Mouse (Mus musculus) G1E (cell line): ENCODE data around the gene B3glct. TPM values are rescaled to one million over a fixed set of nuclear protein-coding genes. Genes with fewer than 3 reads are reported as not detected.
A peak's percentile ranks its signal among the peaks of the same experiment; 100 is the strongest.

Experiments used
- ATAC-seq: 2 replicates; pipeline ENCODE4 v1.8.0; 2016; ENCODE audit warnings: mild to moderate bottlenecking; ENCODE audit not compliant: insufficient number of reproducible peaks, poor library complexity, low FRiP score, severe bottlenecking; ENCODE audit errors: extremely low read depth
- DNase-seq: peaks from one replicate; pipeline ENCODE4 v3.0.0; 2012; ENCODE audit warnings: low spot score
- H3K27me3 ChIP-seq: 2 replicates; pipeline ENCODE4 v1.6.1; 2012; ENCODE audit warnings: mild to moderate bottlenecking, low read length, inconsistent platforms; ENCODE audit not compliant: insufficient read depth
- H3K36me3 ChIP-seq: replicated peaks from 2 replicates; pipeline ENCODE3; 2012; ENCODE audit warnings: mild to moderate bottlenecking, inconsistent platforms
- H3K4me1 ChIP-seq: 2 replicates; pipeline ENCODE4 v1.6.1; 2012; ENCODE audit warnings: low read depth, low read length, inconsistent platforms, mixed read lengths; ENCODE audit not compliant: insufficient read depth
- H3K4me3 ChIP-seq: 2 replicates; pipeline ENCODE4 v1.5.1; 2012; ENCODE audit warnings: low read depth, mild to moderate bottlenecking, inconsistent platforms, low read length, moderate library complexity, mixed read lengths
- H3K9me3 ChIP-seq: replicated peaks from 2 replicates; pipeline ENCODE4 v1.6.1; 2012; ENCODE audit warnings: inconsistent platforms
- CTCF ChIP-seq: IDR thresholded peaks from 2 replicates; pipeline ENCODE4 v1.5.1; 2012; ENCODE audit warnings: low read depth, low read length, inconsistent platforms, mixed read lengths
- GATA1 ChIP-seq: IDR thresholded peaks from 2 replicates; pipeline ENCODE4 v1.6.1; 2012; ENCODE audit warnings: borderline replicate concordance, low read length, inconsistent platforms, mixed read lengths
- GATA2 ChIP-seq: IDR thresholded peaks from 2 replicates; pipeline ENCODE4 v1.6.1; 2012; ENCODE audit warnings: low read depth, low read length, inconsistent platforms, borderline replicate concordance
- POLR2AphosphoS5 ChIP-seq: IDR thresholded peaks from 2 replicates; pipeline ENCODE4 v1.6.1; 2012; ENCODE audit warnings: low read depth, low read length, inconsistent platforms; ENCODE audit not compliant: insufficient replicate concordance
- TAL1 ChIP-seq: conservative IDR thresholded peaks from 2 replicates; pipeline ENCODE4 v1.6.1; 2012; ENCODE audit warnings: low read depth, low read length, inconsistent platforms, mixed read lengths
- polyA plus RNA-seq: library from polyadenylated mRNA; stranded (reverse); fragments of >175 nt; gene quantifications from 2 replicates; pipeline ENCODE4 v1.2.3, GENCODE M21; 2012
- total RNA-seq, 2 experiments: library from RNA; stranded (forward) in 1 of 2; stranded (reverse) in 1 of 2; fragments of 200-1000 nt in 1 of 2; fragments of >200 nt in 1 of 2; fragmentation: Nextera tagmentation in 1 of 2; gene quantifications; 2 replicates each; pipeline ENCODE4 v1.2.3; 2014 to 2017

B3glct gene
- total and polyA plus RNA-seq, 3 experiments, result 4.6 to 18.1 (median 5.2) TPM

DNA sequence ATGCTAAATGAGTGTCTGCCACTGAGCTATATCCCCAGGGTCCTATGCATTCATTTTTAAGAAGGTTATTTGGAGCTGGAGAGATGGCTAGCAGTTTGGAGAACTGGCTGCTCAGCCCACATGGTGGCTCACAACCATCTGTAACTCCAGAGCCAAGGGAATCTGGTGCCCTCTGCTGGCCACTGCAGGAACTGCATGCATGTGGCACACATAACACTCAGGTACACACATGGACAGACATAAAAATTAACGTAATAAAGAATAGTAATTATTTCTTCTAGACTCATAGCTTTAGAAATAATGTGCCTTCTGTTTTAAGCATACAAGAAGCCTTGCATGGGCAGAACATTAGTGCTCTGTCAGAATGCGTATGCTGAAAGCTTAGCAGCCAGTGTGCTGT is 102.4 kb downstream of the B3glct start:
- DNase-seq, result no peak
- H3K9me3 ChIP-seq, result peaks cover 16% of the 10 kb centered on the region

DNA sequence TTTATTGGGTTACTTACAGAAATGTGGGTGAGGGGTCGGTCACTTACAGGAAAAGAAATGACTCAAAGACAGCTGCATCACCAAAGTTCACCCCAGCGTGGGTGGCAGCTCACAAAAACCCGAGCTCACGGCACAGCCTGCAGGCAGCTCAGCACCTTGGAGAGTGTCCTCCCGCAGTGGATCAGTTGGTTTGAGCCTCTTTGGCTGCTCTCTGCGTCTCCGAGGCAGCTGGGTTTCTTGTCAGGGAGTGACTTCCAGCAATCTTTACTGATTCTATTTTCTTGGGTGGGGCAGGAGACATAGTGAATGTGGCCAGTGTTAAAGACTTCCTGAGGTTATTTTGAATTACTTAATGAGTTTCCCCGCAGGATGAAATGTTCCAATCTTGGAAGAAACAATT is 112.1 kb downstream of the B3glct start:
- H3K4me3 ChIP-seq, result no peak overlapping the region
- DNase-seq, result no peak
- no peaks in the 10 kb centered on the region for H3K4me1 ChIP-seq
- TF ChIP-seq GATA1 (no peak), CTCF (no peak), TAL1 (no peak), POLR2AphosphoS5 (no peak), GATA2 (no peak)
- peaks cover 22% of the 10 kb centered on the region for H3K9me3 ChIP-seq
- no peaks in the 10 kb centered on the region for H3K27me3 ChIP-seq
- ATAC-seq, result no peak
- H3K36me3 ChIP-seq, result no peaks in the 10 kb centered on the region

More for the DNA sequence above, 102.4 kb downstream of the B3glct start:
- no peak for ATAC-seq
- no peaks in the 10 kb centered on the region for H3K36me3 ChIP-seq
- TF ChIP-seq POLR2AphosphoS5 (no peak), CTCF (peak; percentile 58; the same call in 1 of the 2 replicates)
- H3K4me3 ChIP-seq, result no peak overlapping the region
- no peaks in the 10 kb centered on the region for H3K27me3 ChIP-seq
- H3K4me1 ChIP-seq, result no peaks in the 10 kb centered on the region

DNA sequence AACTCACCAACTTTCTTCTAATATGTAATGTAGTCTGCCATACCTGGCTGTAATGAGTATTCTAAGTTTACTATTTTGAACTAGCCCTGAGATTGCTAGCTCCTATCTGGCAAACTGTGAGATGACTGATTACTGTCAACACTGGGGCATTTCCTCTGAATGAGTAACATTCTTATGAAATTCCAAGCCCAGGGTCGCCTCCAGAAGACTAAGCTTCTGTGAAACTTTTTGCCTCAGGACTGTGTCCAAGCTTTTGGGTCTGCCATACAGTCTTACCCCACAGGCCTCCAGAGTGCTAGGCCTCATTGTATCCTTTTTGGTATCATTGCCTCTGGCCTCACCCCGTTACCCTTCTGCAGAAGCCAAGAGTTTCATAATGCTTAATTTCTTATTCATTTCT is 132.0 kb downstream of the B3glct start:
- no peaks in the 10 kb centered on the region for H3K4me1 ChIP-seq
- no peaks in the 10 kb centered on the region for H3K36me3 ChIP-seq
- H3K4me3 ChIP-seq, result no peak overlapping the region
- TF ChIP-seq POLR2AphosphoS5 (no peak), GATA1 (no peak), TAL1 (no peak), CTCF (no peak), GATA2 (no peak)
- ATAC-seq (no peak), DNase-seq (no peak)
- H3K9me3 ChIP-seq, result peaks cover 43% of the 10 kb centered on the region
- H3K27me3 ChIP-seq, result no peaks in the 10 kb centered on the region

DNA sequence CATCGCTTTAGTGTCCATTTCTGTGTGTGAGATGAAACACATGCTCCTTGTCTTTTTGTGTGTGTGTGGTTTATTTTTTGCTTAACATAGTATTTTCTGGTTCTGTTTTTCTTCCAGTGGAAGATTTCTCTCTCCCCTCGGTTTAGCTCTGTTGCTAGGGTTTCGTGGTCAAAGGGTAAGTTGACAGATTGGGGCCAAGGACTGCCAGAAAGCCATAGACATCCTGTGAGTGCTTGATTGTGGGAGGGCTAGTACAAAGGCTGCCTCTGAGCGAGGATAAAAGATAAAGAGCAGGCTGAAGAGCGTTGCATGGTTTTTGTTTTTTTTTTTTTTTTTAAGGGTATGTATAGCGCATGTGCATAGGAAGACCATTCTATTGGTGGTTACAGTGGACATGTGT is 133.8 kb downstream of the B3glct start:
- Histone ChIP-seq H3K4me3 (no peak overlapping the region), H3K36me3 (no peaks in the 10 kb centered on the region), H3K4me1 (no peaks in the 10 kb centered on the region), H3K9me3 (peaks cover 55% of the 10 kb centered on the region), H3K27me3 (no peaks in the 10 kb centered on the region)
- no peak for DNase-seq
- no peak for ATAC-seq
- TF ChIP-seq POLR2AphosphoS5, result no peak
- no peak for TF ChIP-seq TAL1

Other genes with a start within 250 kb of the B3glct start
- gene Tex26, start 238.6 kb upstream of the B3glct start, total RNA-seq (2014; fragmentation: Nextera tagmentation), result not detected in 2 replicates
- gene Tex26, start 238.6 kb upstream of the B3glct start, total RNA-seq (2017), result 0.44 TPM in 1 of 2 replicates, not detected in the other
- not detected in 2 replicates for gene Tex26, start 238.6 kb upstream of the B3glct start, polyA plus RNA-seq
- gene Wdr95, start 149.6 kb upstream of the B3glct start, total RNA-seq (2014; fragmentation: Nextera tagmentation), result not detected in 2 replicates
- gene Wdr95, start 149.6 kb upstream of the B3glct start, total RNA-seq (2017), result not detected in 2 replicates
- gene Wdr95, start 149.6 kb upstream of the B3glct start, polyA plus RNA-seq, result not detected in 2 replicates
- 75.9 and 79.0 TPM in 2 replicates for gene Hsph1, start 41.9 kb upstream of the B3glct start, total RNA-seq (2014; fragmentation: Nextera tagmentation)
- gene Hsph1, start 41.9 kb upstream of the B3glct start, total RNA-seq (2017), result 22.5 and 30.2 TPM in 2 replicates
- 113 and 145 TPM in 2 replicates for gene Hsph1, start 41.9 kb upstream of the B3glct start, polyA plus RNA-seq